Mouse (Mus musculus) liver, embryonic 14 days (tissue): ENCODE data around the gene Ms4a7. TPM values are rescaled to one million over a fixed set of nuclear protein-coding genes. Genes with fewer than 3 reads are reported as not detected.

Experiments
- polyA plus RNA-seq: library from polyadenylated mRNA; depleted of rRNA; stranded (reverse); fragments of >200 nt; gene quantifications from 2 replicates; pipeline ENCODE4 v1.2.3, GENCODE M21; 2012; rRNA removed

The Ms4a7 gene
- 0.51 and 0.99 TPM in 2 replicates for polyA plus RNA-seq

DNA sequence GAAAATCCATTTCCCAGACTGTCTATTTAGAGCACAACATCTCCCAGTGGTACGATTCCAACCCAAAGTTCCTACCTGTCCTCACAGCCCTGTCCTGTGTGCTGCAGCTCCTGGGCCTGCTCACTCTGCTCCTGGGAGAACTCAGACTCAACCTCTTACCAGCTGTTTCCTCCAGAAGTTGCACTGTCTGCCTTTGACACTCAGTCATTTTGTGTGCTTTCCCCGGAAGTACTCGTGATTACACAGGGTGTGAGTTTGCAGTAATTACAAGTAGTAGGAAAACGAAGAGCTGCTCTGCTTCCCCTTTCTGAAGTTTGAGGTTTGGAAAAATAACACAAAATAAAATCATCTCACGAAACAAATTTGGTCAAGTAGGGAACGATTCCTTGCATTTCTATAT is at the start of gene Ms4a7:
Gene Ms4a7 (minus strand): TSS at position 215 of the 400 bp plus-strand sequence.

DNA sequence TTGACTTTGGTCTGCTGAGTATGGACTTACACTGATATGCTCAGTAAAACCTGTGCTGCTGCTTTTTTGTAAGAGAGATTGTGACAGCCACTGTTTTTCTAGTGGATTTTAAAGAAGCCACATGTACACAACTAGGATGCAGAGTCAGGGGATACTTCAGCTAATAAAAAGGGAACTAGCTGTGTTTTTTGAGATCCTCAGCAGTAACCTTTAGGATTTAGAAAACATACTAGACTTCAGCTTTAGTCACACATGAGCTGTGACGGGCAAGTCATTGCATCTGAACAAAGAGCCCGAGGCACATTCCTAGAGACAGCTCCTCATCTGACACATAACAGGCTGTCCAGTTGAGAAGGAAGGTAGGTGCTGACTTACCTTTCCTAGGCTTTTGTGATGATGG is 39.3 kb upstream of the Ms4a7 start, which contains the start of gene Ms4a4a:
Gene Ms4a4a (plus strand): TSS at position 251 of the 400 bp plus-strand sequence.

DNA sequence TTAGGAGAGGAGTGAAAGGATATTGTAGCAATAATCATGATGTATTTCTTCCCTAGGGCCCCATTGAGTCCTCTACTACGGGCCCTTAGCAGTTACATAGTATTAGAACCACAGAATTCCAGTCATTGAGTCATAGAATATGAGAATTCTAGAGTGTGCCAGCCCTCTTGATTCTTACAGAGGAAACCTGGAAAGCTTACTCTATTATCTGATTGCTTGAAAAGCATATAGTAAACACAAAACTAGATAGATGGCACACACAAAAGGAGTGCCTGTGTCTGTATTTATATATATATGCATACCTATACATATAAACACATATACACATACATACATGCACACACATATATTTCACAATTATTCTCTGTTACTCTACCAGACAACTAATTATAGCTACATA is 21.6 kb downstream of the Ms4a7 start, which contains the start of gene Ms4a14:
Gene Ms4a14 (minus strand): TSS at position 101 of the 400 bp plus-strand sequence.

DNA sequence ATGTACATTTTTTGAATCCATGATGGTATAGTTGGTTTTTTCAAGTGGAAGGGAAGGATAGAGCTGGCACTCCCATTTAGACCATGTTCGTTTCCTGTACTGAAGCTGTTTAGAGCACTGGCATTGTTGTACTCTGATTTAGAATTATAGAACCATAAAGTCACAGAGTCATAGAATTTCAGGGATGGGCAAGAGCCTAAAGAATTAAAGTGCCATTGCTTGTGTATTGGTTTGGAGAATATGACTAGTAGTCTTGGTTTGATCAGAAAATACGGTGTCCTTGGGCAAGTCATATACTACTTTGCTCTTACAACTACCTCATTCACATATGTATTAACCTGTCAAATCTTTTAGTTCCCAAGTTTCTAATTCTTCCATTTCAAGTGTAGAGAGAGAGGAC is 52.2 kb downstream of the Ms4a7 start, which contains the start of gene Ms4a5:
Gene Ms4a5 (minus strand): TSS at position 101 of the 400 bp plus-strand sequence.

Other genes starting within 250 kb of the Ms4a7 start
- gene 1700017D01Rik, start 205.3 kb downstream of the Ms4a7 start, polyA plus RNA-seq: not detected in 2 replicates
- gene 1700025F22Rik, start 170.8 kb downstream of the Ms4a7 start, polyA plus RNA-seq: not detected in 2 replicates
- gene Ms4a13, start 139.4 kb downstream of the Ms4a7 start, polyA plus RNA-seq: not detected in 2 replicates
- not detected in 2 replicates for gene Ms4a12, start 103.7 kb downstream of the Ms4a7 start, polyA plus RNA-seq
- 0.01 TPM in 1 of 2 replicates, not detected in the other for gene Ms4a1, start 69.9 kb downstream of the Ms4a7 start, polyA plus RNA-seq
- gene Ms4a5, start 52.3 kb downstream of the Ms4a7 start, polyA plus RNA-seq: not detected in 2 replicates
- gene Ms4a14, start 21.7 kb downstream of the Ms4a7 start, polyA plus RNA-seq: 0.02 and 0.03 TPM in 2 replicates
- gene Ms4a4a, start 39.4 kb upstream of the Ms4a7 start, polyA plus RNA-seq: 0.26 and 0.45 TPM in 2 replicates
- 0.43 and 0.91 TPM in 2 replicates for gene Ms4a4c, start 68.6 kb upstream of the Ms4a7 start, polyA plus RNA-seq
- 0.23 TPM in 2 replicates for gene Ms4a4b, start 107.4 kb upstream of the Ms4a7 start, polyA plus RNA-seq
- 4.0 and 5.7 TPM in 2 replicates for gene Ms4a6c, start 133.2 kb upstream of the Ms4a7 start, polyA plus RNA-seq
- 0.07 and 0.09 TPM in 2 replicates for gene Gm8369, start 149.8 kb upstream of the Ms4a7 start, polyA plus RNA-seq
- gene Ms4a6b, start 180.4 kb upstream of the Ms4a7 start, polyA plus RNA-seq: 1.1 and 1.7 TPM in 2 replicates
- 0.08 and 0.09 TPM in 2 replicates for gene Ms4a4d, start 200.7 kb upstream of the Ms4a7 start, polyA plus RNA-seq